Mouse (Mus musculus) liver, postnatal 0 days (tissue): ENCODE measurements at regions not wholly inside any gene's neighbourhood (a gene's known extent, or its start where the extent isn't known, plus 50 kb on each side); places are given as distances from the start of the nearest gene placed in this dataset.

ENCODE experiments used
- ATAC-seq: fragments of 200-750 bp; cut with Nextera tagmentation; 2 replicates; pipeline ENCODE4 v1.8.0; 2017; ENCODE audit warnings: mild to moderate bottlenecking, moderate library complexity
- DNase-seq: peaks from one replicate; pipeline ENCODE4 v3.0.0-alpha.2; 2016
- H3K27ac ChIP-seq: fragments of 300-500 bp; sonication (generic); 2 replicates; pipeline ENCODE4 v1.5.1; 2014; ENCODE audit warnings: antibody characterized with exemption, moderate library complexity, mild to moderate bottlenecking, low read depth
- H3K27me3 ChIP-seq: fragments of 300-500 bp; sonication (generic); 2 replicates; pipeline ENCODE4 v1.6.1; 2014; ENCODE audit warnings: low read length, control low read depth, mixed read lengths; ENCODE audit not compliant: insufficient read depth
- H3K36me3 ChIP-seq: fragments of 300-500 bp; sonication (generic); replicated peaks from 2 replicates; pipeline ENCODE4 v1.6.1; 2014; ENCODE audit warnings: mild to moderate bottlenecking, control low read depth, low read length, moderate library complexity, mixed read lengths; ENCODE audit not compliant: insufficient read depth
- H3K4me1 ChIP-seq: fragments of 300-500 bp; sonication (generic); 2 replicates; pipeline ENCODE4 v1.6.1; 2014; ENCODE audit warnings: antibody characterized with exemption, mild to moderate bottlenecking, control low read depth; ENCODE audit not compliant: insufficient read depth
- H3K4me2 ChIP-seq: fragments of 300-500 bp; sonication (generic); 2 replicates; pipeline ENCODE4 v1.6.1; 2014; ENCODE audit warnings: low read depth, mild to moderate bottlenecking, low read length, moderate library complexity, mixed read lengths
- H3K4me3 ChIP-seq: fragments of 300-500 bp; sonication (generic); 2 replicates; pipeline ENCODE4 v1.5.1; 2014; ENCODE audit warnings: low read depth, low read length
- H3K9ac ChIP-seq: fragments of 300-500 bp; sonication (generic); replicated peaks from 2 replicates; pipeline ENCODE4 v1.6.1; 2014; ENCODE audit warnings: mild to moderate bottlenecking, moderate library complexity
- H3K9me3 ChIP-seq: fragments of 300-500 bp; sonication (generic); 2 replicates; pipeline ENCODE4 v1.6.1; 2016; ENCODE audit warnings: mild to moderate bottlenecking, control low read depth, low read length, mixed read lengths
- CTCF ChIP-seq: sonication (generic); IDR thresholded peaks from 2 replicates; pipeline ENCODE4 v1.5.1; 2016; ENCODE audit warnings: antibody characterized with exemption, low read depth
- EP300 ChIP-seq: IDR thresholded peaks from 2 replicates; pipeline ENCODE4 v1.6.1; 2016; ENCODE audit warnings: antibody characterized with exemption, low read depth, mild to moderate bottlenecking
- WGBS: fragments of 180-500 bp; shearing (Covaris S2); extraction: QIAGEN DNeasy Blood & Tissue Kit; methylation state at CpG from one replicate; pipeline ENCODE4 v1.1.7; 2014; ENCODE audit not compliant: insufficient replicate concordance; 5-methylcytosine and 5-hydroxymethylcytosine counted together

DNA sequence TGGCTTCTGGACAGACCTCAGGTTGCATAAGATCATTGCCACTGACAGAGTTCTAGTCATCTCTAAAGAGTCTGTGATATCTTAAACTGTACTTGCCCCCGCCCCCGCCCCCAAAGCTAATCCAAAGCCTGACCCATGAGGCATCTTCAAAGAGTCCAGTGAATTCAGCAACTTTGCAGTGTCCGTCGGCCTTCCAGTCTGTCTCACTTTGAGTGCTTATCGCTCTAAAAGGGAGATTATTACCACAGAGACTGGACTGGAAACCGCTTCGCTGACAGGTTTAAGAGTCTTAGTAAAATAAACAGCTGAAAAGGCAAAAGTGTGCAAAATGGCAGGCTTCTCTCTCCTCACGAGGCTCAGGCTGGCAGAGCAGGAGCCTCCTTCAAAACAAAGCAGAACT is 197.5 kb upstream of the Ankrd55 start:
- Histone ChIP-seq H3K9ac (no peak overlapping the region), H3K4me1 (peaks cover 9% of the 10 kb centered on the region), H3K4me2 (no peak overlapping the region), H3K27ac (no peak overlapping the region), H3K27me3 (no peaks in the 10 kb centered on the region), H3K9me3 (no peaks in the 10 kb centered on the region), H3K4me3 (no peak overlapping the region), H3K36me3 (no peaks in the 10 kb centered on the region)
- ATAC-seq (no peak), DNase-seq (no peak)
- WGBS: 74% methylated on average over 8 of the region's 8 CpGs
- TF ChIP-seq CTCF (no peak), EP300 (no peak)

DNA sequence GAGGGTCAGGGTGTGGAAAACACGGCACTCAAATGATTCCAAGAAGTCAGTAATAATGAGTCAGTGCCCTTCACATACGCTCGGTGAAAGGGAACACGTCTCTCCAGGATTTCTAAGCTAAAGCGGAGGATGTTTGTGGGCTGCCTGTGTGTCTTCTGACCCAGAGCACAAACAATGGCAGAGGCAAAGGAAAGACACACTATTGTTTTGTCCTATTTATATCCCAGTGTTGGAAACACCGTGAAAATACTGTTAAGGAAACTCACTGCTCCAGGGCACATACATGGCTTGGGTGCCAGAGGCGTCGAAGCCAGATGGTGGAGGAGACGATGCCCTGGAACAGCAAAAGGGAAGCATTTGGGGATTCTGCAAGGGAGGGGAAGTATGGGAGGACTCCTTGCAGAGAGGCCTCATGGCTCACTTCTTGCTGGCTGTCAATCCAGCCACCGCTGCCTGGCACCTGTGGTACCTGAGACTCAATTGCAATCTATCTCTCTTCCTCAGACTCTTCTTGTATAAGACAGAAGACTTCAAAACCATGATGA is 192.6 kb upstream of the Ankrd55 start:
- no peak for TF ChIP-seq CTCF
- TF ChIP-seq EP300: no peak
- 80% methylated on average over 10 of the region's 10 CpGs for WGBS
- Histone ChIP-seq H3K9me3 (no peaks in the 10 kb centered on the region), H3K27me3 (0 out of 2 replicates have a peak, but pooled peaks cover 4% of the 10 kb centered on the region), H3K4me3 (no peak overlapping the region), H3K9ac (no peak overlapping the region), H3K4me2 (no peak overlapping the region), H3K36me3 (no peaks in the 10 kb centered on the region), H3K27ac (no peak overlapping the region), H3K4me1 (peaks cover 3% of the 10 kb centered on the region)
- DNase-seq (no peak), ATAC-seq (no peak)

DNA sequence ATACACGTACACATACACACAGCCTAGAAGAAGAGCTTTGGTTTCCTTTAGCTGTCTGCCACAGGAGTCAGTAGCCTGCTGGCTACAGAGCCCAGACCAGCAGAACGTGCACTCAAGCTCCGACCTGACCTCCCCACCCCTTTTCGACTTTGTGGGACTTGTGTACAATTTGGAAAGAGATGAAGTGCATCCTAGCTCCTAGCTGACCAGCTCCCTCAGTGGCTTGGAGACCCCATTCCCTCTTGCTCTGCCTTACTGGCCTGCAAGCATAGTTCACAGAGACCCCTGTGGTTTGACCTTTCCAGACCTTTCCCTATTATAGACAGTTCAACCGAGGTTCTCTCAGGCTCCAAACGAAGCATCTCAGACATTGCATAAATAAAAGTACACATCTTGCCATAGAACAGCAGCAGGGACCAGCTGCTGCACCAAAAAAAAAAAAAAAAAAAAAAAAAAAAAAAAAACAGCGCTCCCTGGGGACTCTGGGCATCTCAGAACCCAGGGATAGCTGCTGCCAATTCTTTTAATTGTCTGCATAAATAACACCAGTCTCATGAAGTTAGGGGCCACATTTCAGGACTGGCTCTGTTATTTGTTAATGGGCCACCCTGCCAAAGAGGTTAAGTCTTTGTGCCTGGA is 188.2 kb upstream of the Ankrd55 start:
- Histone ChIP-seq H3K4me2 (peak overlapping the region; percentile 90), H3K4me1 (peaks cover 14% of the 10 kb centered on the region), H3K9me3 (no peaks in the 10 kb centered on the region), H3K4me3 (peak overlapping the region; percentile 52), H3K27me3 (peaks cover 13% of the 10 kb centered on the region; the same call in 1 of the 2 replicates), H3K9ac (peak overlapping the region; percentile 61; the same call in 1 of the 2 replicates), H3K36me3 (no peaks in the 10 kb centered on the region), H3K27ac (0 out of 2 replicates have a peak overlapping the region, but pooled peaks have one; percentile 30)
- DNase-seq: no peak
- 51% methylated on average over 7 of the region's 7 CpGs for WGBS
- no peak for ATAC-seq
- TF ChIP-seq CTCF: no peak
- no peak for TF ChIP-seq EP300

DNA sequence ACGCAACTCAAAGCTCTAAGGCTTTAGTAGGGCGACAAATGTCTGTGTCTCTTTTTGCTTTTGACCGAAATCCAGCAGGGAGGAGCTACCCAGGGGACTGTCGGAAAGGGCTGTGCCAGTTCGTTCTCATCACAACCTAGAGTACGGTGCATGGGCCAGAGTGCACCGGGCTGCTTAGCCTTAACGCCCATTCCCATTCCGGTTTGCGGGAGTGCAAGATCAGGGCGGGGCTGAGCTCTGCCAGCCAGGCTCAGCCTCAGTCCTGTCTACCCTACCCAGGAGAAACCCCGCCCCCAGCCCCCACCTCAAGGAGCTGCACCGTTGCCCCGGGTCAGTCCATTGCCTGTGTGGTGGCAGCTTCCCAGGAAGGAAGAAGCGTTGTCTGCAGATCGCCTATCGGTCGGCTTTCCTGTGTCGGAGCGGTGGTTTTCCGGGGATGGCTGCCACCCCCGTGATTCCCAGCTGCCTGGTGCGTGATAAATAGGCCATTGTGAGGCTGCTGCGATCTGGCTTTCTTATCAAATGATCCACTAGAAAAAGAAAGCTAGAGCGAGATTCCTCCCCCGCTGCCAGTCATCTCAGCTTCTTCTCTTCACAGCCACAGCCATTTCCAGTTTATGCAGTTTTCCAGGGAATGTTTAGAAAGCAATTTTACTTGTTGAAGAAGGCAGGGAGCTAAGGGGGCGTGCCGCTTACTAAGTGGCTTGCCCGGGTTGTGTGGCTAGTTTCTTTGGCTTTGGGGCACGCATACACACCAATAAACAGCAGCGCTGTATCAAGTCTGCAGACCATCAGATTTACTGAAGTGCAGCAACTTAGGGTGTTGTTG is 187.4 kb upstream of the Ankrd55 start:
- 5% methylated on average over 31 of the region's 31 CpGs for WGBS
- TF ChIP-seq EP300 (no peak), CTCF (no peak)
- Histone ChIP-seq H3K36me3 (no peaks in the 10 kb centered on the region), H3K4me1 (peaks cover 14% of the 10 kb centered on the region), H3K4me2 (peak overlapping the region; percentile 90), H3K9ac (peak overlapping the region; percentile 61), H3K4me3 (peak overlapping the region; percentile 52), H3K9me3 (no peaks in the 10 kb centered on the region), H3K27ac (0 out of 2 replicates have a peak overlapping the region, but pooled peaks have one; percentile 30), H3K27me3 (peaks cover 13% of the 10 kb centered on the region; the same call in 1 of the 2 replicates)
- DNase-seq (peak; percentile 58), ATAC-seq (peak; percentile 78)

DNA sequence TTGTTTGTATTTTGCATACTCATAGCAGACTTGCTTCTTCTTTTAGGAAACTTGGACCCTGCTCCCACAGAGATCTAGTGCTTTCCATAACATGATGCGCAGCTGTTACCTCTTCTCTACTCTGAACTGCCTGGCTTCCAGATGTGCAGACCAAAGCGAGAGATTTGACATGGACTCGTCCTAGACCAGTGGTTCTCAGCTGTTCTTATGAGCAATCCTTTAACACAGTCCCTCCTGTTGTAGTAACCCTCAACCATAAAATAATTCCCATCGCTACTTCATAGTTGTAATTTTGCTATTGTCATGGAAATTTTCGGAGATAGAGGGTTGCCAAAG is 186.9 kb upstream of the Ankrd55 start:
- no peaks in the 10 kb centered on the region for H3K36me3 ChIP-seq
- DNase-seq (no peak), ATAC-seq (no peak)
- WGBS: 62% methylated on average over 5 of the region's 5 CpGs
- H3K9ac ChIP-seq: peak overlapping the region; percentile 61
- H3K4me1 ChIP-seq: peaks cover 14% of the 10 kb centered on the region
- no peak for TF ChIP-seq EP300
- TF ChIP-seq CTCF: no peak
- H3K4me2 ChIP-seq: peak overlapping the region; percentile 90
- no peaks in the 10 kb centered on the region for H3K9me3 ChIP-seq
- H3K27ac ChIP-seq: no peak overlapping the region
- H3K27me3 ChIP-seq: peaks cover 13% of the 10 kb centered on the region; the same call in 1 of the 2 replicates
- H3K4me3 ChIP-seq: 0 out of 2 replicates have a peak overlapping the region, but pooled peaks have one; percentile 52

DNA sequence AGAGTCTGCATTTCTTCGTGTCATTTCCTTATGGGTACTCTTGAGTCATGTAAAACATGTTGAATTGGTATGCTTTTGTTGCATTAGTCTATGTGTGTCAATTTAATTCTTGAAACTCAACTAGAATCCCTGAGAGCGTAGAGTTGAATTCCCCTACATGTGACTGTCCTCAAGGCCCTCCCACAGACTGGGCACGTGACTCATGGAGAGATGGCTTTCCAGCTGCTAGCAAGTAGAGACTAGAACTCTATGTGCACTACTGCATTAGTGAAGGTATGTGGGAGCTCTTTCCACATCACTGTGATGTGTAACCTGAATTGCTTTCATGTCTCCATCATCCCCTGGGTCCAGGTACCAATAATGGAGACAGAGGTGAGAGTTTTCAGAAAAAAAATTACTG is 182.3 kb upstream of the Ankrd55 start:
- Histone ChIP-seq H3K4me2 (no peak overlapping the region), H3K4me3 (no peak overlapping the region), H3K9ac (no peak overlapping the region), H3K4me1 (peaks cover 7% of the 10 kb centered on the region), H3K36me3 (no peaks in the 10 kb centered on the region), H3K27me3 (peaks cover 9% of the 10 kb centered on the region; the same call in 1 of the 2 replicates), H3K27ac (no peak overlapping the region), H3K9me3 (no peaks in the 10 kb centered on the region)
- DNase-seq (no peak), ATAC-seq (no peak)
- TF ChIP-seq CTCF: no peak
- TF ChIP-seq EP300: no peak
- WGBS: 87% methylated on average over 3 of the region's 3 CpGs
